Mouse (Mus musculus) ovary, postnatal 10 days (tissue): ENCODE data around the gene Mmp9.

ENCODE experiments used
- DNase-seq: peaks from one replicate; pipeline ENCODE4 v3.0.0; 2022; ENCODE audit warnings: low spot score

The Mmp9 gene

DNA sequence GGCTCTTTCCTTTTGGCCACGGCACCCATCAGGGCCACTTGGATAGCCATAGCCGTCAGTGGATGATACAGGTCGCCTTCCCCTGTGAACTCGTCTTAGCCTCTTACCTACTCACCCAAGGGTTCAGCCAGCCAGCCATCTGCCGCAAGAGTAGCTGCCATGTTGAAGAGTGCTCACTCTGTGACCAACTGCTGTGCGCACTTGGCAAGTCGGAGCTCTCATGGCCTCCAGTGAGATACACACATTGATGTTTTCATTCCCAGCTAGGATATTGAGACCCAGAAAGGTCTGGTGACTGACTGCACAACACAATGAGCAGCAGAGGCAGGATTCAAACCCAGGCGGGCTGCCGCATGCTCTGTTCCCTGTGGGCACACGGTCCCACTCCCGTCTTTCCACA, 53.6 kb downstream of the Mmp9 start:
- DNase-seq = no peak

GRCm38 (mm10) chr2:164994659-164995428, 54.3 kb downstream of the Mmp9 start:
- no peak for DNase-seq

DNA sequence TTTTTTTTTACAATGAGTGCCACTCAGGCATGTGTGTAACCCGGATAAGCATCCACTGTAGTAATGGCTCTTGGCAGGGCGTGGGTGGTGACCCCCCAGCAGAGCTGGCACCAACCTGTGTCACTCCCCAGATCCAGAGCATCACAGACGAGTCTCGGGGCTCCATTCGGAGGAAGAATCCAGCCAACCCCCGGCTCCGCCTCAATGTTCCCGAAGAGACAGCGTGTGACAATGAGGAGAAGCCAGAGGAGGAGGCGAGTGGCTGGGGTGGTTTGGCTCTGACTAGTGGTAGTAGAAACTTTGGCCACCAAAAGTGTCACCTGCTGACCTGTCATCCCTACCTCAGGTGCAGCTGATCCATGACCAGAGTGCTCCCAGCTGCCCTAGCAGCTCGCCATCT, 55.4 kb downstream of the Mmp9 start:
- DNase-seq = no peak

DNA sequence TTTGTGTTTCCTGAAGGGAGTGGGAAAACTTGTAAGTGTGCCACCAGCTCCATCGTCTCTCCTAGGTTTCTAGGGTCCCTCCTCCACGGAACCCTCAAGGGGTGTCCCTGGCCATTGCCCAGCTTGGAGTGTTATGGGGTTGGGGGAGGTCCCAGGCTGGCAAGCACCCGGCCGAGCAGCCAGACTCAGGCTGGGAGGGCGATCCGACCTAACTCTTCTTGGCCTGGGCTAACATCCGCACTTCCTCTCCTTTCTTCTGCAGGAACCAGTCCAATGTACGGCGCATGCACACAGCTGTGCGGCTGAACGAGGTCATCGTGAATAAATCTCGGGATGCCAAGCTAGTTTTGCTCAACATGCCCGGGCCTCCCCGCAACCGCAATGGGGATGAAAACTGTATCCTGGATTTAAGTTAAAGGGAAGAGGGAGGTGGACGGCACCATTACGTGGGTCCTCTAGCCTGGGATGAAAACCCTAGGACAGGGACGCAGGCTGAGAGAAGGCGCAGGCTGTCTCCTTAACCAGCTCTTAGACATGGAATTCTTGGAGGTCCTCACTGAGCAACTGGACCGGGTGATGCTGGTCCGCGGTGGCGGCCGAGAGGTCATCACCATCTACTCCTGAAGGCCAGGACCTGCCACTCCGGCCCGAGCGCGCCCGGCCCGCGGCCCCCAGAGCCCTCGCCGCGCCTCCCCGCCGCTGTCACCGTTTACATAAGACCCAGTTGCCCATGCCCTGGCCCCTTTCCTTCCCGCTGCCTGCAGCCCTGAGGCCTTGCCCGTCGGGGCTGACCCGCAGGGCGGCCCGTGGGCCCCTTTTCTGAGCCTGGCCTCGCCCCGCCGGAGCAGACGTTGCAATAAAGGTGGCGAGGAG, 56.5 kb downstream of the Mmp9 start:
- DNase-seq = no peak

DNA sequence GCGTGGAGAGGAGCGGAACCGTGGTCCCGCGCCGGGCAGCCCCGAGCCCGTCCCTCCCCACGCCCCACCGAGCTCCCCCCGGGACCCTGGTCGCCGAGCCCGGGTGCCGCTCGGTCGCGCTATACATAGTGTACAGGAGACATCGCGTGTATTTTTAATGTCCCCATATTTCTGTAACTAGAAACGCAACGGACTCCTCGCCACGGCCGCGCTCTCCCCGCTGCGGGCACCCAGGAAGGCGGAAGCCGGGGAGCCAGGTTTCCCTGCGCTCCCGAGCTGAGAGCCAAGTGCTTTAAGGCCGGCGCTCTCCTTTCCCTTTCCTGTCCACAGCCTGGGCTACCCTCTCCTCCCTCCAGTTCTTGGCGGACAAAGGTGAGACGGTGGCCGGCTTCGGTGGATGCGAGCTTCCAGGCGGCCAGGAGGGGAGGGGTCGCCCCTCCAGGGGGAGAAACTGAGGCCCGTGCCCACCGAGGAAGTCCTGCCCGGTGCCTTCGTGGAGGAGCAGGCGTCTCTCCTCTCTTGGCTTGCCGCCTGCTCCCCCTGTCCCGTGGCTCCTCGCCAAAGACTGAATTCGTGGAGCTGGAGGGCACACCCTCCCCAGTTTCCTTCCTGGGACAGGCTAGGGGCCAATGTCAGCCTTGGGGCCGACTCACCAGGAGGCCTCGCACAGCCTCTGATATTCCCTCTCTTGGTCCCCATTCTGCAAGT, 57.3 kb downstream of the Mmp9 start:
- DNase-seq = no peak

- DNase-seq = no peak
Observed at GRCm38 (mm10) chr2:165001958-165002357, 61.4 kb downstream of the Mmp9 start.

DNA sequence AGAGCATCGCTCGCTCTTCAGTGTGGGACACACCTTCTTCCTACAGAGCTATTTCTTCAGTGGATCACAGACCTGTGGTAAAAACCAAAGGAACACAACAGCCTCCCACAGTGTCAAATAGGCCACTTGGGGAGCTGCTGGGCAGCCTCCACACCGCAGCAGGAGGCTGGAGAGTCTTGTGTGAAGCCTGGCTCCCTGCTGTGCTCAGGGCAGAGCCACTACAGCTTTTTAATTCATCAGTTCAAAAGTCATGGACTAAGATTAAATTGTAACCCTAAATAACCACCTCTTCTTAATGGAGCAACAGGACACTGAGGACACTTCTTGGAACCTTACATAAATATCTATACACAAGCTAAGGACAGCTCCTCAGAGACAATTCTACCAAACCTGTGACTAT, 62.5 kb downstream of the Mmp9 start:
- no peak for DNase-seq

DNA sequence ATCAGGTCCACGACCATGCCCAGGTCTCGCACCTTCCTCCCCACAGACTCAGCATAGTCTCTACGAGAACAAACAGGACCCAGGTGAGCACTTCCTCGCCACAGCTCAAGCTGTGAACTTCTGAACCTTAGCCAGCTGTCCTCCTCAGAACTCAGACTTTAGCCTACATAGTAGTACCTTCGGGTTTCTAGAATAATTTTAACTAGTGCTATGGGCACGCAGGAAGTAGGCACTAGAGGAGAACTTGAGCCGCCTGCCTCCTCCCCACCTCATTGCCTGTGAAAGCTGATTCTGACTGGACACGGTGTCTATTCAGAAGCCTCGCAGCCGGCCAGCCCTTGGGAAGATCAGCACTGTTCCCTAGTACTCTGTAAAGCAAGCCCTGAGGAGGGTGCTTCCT, 63.7 kb downstream of the Mmp9 start:
- DNase-seq = no peak
